Mouse (Mus musculus) liver, embryonic 14.5 days (tissue): ENCODE results near the gene Snrpn. TPM values are rescaled to one million over a fixed set of nuclear protein-coding genes. Genes with fewer than 3 reads are reported as not detected.

Source experiments
- ATAC-seq: fragments of 200-750 bp; cut with Nextera tagmentation; 2 replicates; pipeline ENCODE4 v1.8.0; 2017; ENCODE audit warnings: moderate number of reproducible peaks, mild to moderate bottlenecking, moderate library complexity; ENCODE audit not compliant: insufficient read depth
- DNase-seq, 3 experiments: peaks; one replicate each; pipeline ENCODE4 v3.0.0-alpha.2; 2012 to 2013; ENCODE audit warnings: low read depth in 3 of 3, low spot score in 3 of 3
- H3K27ac ChIP-seq: fragments of 300-500 bp; sonication (generic); 2 replicates; pipeline ENCODE4 v1.5.1; 2014; ENCODE audit warnings: moderate library complexity, mild to moderate bottlenecking, control low read depth, inconsistent platforms
- H3K27me3 ChIP-seq: fragments of 300-500 bp; sonication (generic); 2 replicates; pipeline ENCODE4 v1.6.1; 2014; ENCODE audit warnings: mild to moderate bottlenecking, low read length, moderate library complexity; ENCODE audit not compliant: control insufficient read depth, insufficient read depth
- H3K36me3 ChIP-seq: fragments of 300-500 bp; sonication (generic); replicated peaks from 2 replicates; pipeline ENCODE4 v1.6.1; 2014; ENCODE audit warnings: low read depth; ENCODE audit not compliant: control insufficient read depth, insufficient read depth
- H3K4me1 ChIP-seq, 2 experiments: fragments of 200-500 bp in 1 of 2; fragments of 300-500 bp in 1 of 2; sonication (generic) in 1 of 2; replicated peaks; 2 replicates each; pipeline ENCODE4 v1.6.1; 2012 to 2014; ENCODE audit warnings: antibody characterized with exemption in 1 of 2, inconsistent platforms in 1 of 2, low read length in 1 of 2; ENCODE audit not compliant: control insufficient read depth in 2 of 2, insufficient read depth in 2 of 2
- H3K4me2 ChIP-seq: fragments of 300-500 bp; sonication (generic); 2 replicates; pipeline ENCODE4 v1.6.1; 2014; ENCODE audit warnings: low read depth, mild to moderate bottlenecking, control low read depth, moderate library complexity
- H3K4me3 ChIP-seq, 2 experiments: fragments of 200-500 bp in 1 of 2; fragments of 300-500 bp in 1 of 2; sonication (generic) in 1 of 2; 2 replicates each; pipeline ENCODE4 v1.5.1; 2012 to 2014; ENCODE audit warnings: low read depth in 2 of 2, low read length in 2 of 2, mild to moderate bottlenecking in 2 of 2, control low read depth in 1 of 2, inconsistent platforms in 1 of 2, moderate library complexity in 1 of 2; ENCODE audit not compliant: insufficient read depth in 1 of 2
- H3K9ac ChIP-seq: fragments of 300-500 bp; sonication (generic); replicated peaks from 2 replicates; pipeline ENCODE4 v1.6.1; 2014; ENCODE audit warnings: mild to moderate bottlenecking, control low read depth, moderate library complexity
- H3K9me3 ChIP-seq: fragments of 300-500 bp; sonication (generic); 2 replicates; pipeline ENCODE4 v1.6.1; 2016; ENCODE audit warnings: low read length, mixed read lengths; ENCODE audit not compliant: control insufficient read depth
- CTCF ChIP-seq: IDR thresholded peaks from 2 replicates; pipeline ENCODE4 v1.5.1; 2016; ENCODE audit warnings: antibody characterized with exemption, low read depth, control low read depth
- EP300 ChIP-seq: IDR thresholded peaks from 2 replicates; pipeline ENCODE4 v1.6.1; 2016; ENCODE audit warnings: antibody characterized with exemption, low read depth
- WGBS: fragments of 180-500 bp; shearing (Covaris S2); extraction: QIAGEN DNeasy Blood & Tissue Kit; methylation state at CpG from one replicate; pipeline ENCODE4 v1.1.7; 2014; ENCODE audit not compliant: insufficient replicate concordance; 5-methylcytosine and 5-hydroxymethylcytosine counted together
- polyA plus RNA-seq, 2 experiments: library from polyadenylated mRNA; depleted of rRNA in 1 of 2; stranded (reverse) in 1 of 2; unstranded in 1 of 2; fragments of >200 nt; fragmentation: Nextera tagmentation in 1 of 2; extraction: Ambion mirVana in 1 of 2; gene quantifications; 2 replicates each; pipeline versions ENCODE4 v1.2.1 to v1.2.3; 2012 to 2014

Snrpn gene
- polyA plus RNA-seq, 2 experiments = 5.2 to 5.5 TPM

- TF ChIP-seq EP300 (no peak), CTCF (no peak)
- Histone ChIP-seq H3K4me3 (no peak overlapping the region), H3K9me3 (no peaks in the 10 kb centered on the region), H3K4me2 (no peak overlapping the region), H3K27ac (no peak overlapping the region), H3K36me3 (no peaks in the 10 kb centered on the region), H3K4me1 (no peaks in the 10 kb centered on the region), H3K9ac (no peak overlapping the region), H3K27me3 (no peaks in the 10 kb centered on the region)
- 39% methylated on average over 2 of the region's 2 CpGs for WGBS
- no peak for DNase-seq
- ATAC-seq = no peak
Measured at GRCm38 (mm10) chr7:60122434-60123085, 17.5 kb downstream of the Snrpn start.

GRCm38 (mm10) chr7:60097154-60097859 is 42.7 kb downstream of the Snrpn start:
- Histone ChIP-seq H3K9me3 (no peaks in the 10 kb centered on the region), H3K4me3 (no peak overlapping the region), H3K4me2 (no peak overlapping the region), H3K27me3 (no peaks in the 10 kb centered on the region), H3K27ac (no peak overlapping the region), H3K36me3 (no peaks in the 10 kb centered on the region), H3K9ac (no peak overlapping the region), H3K4me1 (no peaks in the 10 kb centered on the region)
- DNase-seq (no peak), ATAC-seq (no peak)
- TF ChIP-seq CTCF = no peak
- TF ChIP-seq EP300 = no peak
- WGBS = 50% methylated on average over 3 of the region's 3 CpGs

GRCm38 (mm10) chr7:60076301-60076700 is 63.7 kb downstream of the Snrpn start:
- no peaks in the 10 kb centered on the region for H3K36me3 ChIP-seq
- H3K27ac ChIP-seq = no peak overlapping the region
- H3K9me3 ChIP-seq = no peaks in the 10 kb centered on the region
- DNase-seq (no peak), ATAC-seq (no peak)
- TF ChIP-seq CTCF = no peak
- TF ChIP-seq EP300 = no peak
- no peak overlapping the region for H3K9ac ChIP-seq
- no peaks in the 10 kb centered on the region for H3K27me3 ChIP-seq
- H3K4me3 ChIP-seq = no peak overlapping the region
- 66% methylated on average over 2 of the region's 2 CpGs for WGBS
- no peak overlapping the region for H3K4me2 ChIP-seq
- H3K4me1 ChIP-seq = no peaks in the 10 kb centered on the region

- TF ChIP-seq CTCF (no peak), EP300 (no peak)
- no peaks in the 10 kb centered on the region for H3K27me3 ChIP-seq
- DNase-seq = no peak
- no peak overlapping the region for H3K27ac ChIP-seq
- H3K4me3 ChIP-seq = no peak overlapping the region
- no peaks in the 10 kb centered on the region for H3K9me3 ChIP-seq
- 60% methylated on average over 6 of the region's 6 CpGs for WGBS
- H3K36me3 ChIP-seq = no peaks in the 10 kb centered on the region
- no peak overlapping the region for H3K4me2 ChIP-seq
- H3K4me1 ChIP-seq = no peaks in the 10 kb centered on the region
- ATAC-seq = no peak
- no peak overlapping the region for H3K9ac ChIP-seq
Measured at GRCm38 (mm10) chr7:60047481-60048201, 92.4 kb downstream of the Snrpn start.

GRCm38 (mm10) chr7:60013186-60013585 is 126.8 kb downstream of the Snrpn start:
- WGBS = 43% methylated on average over 3 of the region's 3 CpGs
- Histone ChIP-seq H3K4me2 (no peak overlapping the region), H3K36me3 (no peaks in the 10 kb centered on the region), H3K4me1 (no peaks in the 10 kb centered on the region), H3K4me3 (no peak overlapping the region), H3K27ac (no peak overlapping the region), H3K9ac (no peak overlapping the region), H3K27me3 (no peaks in the 10 kb centered on the region), H3K9me3 (no peaks in the 10 kb centered on the region)
- DNase-seq = no peak
- no peak for ATAC-seq
- no peak for TF ChIP-seq CTCF
- TF ChIP-seq EP300 = no peak
